Mouse (Mus musculus) ES-Bruce4 (cell line): ENCODE measurements around the gene Gm11634.
A peak's percentile ranks its signal among the peaks of the same experiment; 100 is the strongest.

ENCODE experiments used
- CTCF ChIP-seq: IDR thresholded peaks from one replicate; pipeline ENCODE4 v1.8.1; 2011; ENCODE audit warnings: low read depth, low read length
- EP300 ChIP-seq: IDR thresholded peaks from 2 replicates; pipeline ENCODE4 v1.6.1; 2011; ENCODE audit warnings: low read depth, low read length; ENCODE audit not compliant: insufficient read depth
- POLR2A ChIP-seq: IDR thresholded peaks from one replicate; pipeline ENCODE4 v1.8.1; 2011; ENCODE audit warnings: low read length; ENCODE audit not compliant: insufficient read depth

DNA sequence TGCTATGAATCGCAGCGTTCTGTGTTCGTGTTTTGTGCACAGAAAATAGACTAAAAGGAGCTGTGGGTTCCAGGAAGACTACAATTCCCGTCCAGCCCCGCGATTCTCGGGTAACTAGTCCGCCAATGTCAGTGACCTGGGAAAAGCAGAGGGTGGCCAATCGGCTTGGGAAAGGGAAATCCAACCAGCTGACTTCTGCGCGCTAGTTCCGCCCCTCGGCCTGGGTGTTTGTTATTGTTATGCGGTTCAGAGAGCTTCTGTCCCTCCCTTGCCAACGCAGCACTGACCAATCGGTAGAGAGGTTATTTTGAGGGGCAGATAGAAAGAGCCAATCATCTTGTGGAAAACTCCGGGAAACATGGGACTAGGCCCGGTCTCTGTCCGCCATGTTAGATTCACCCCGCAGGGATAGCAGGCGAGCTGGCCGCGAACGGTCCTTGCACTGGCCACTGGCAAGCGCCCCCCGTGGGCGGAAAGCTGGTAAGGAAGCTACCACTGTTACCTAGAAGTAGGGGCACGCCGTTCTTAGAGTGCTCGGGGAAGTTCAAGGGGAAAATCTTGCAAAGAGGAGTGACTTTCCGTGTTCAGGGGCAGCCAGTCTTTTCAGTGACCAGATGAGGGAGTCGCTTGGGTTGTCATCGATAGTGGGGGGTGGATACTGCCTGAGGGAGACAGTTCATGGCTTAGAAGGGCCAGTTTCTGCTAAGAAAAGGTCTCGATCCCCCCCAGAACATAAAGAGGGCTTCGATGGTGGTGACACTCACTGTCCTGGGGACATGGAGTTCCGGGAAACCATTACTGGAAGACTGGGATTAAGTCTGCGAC is 46.4 kb downstream of the Gm11634 start:
- TF ChIP-seq CTCF = no peak
- peak; percentile 87 for TF ChIP-seq POLR2A
- no peak for TF ChIP-seq EP300
